Mouse (Mus musculus) cerebellum, adult 2 months (tissue): ENCODE measurements at regions not wholly inside any gene's neighbourhood (a gene's known extent, or its start where the extent isn't known, plus 50 kb on each side); places are given as distances from the start of the nearest gene placed in this dataset.

ENCODE experiments used
- CTCF ChIP-seq: fragments of 200-500 bp; IDR thresholded peaks from 2 replicates; pipeline ENCODE4 v1.5.1; 2011; ENCODE audit warnings: low read depth, mild to moderate bottlenecking, control low read depth, low read length, moderate library complexity, borderline replicate concordance; ENCODE audit not compliant: insufficient read depth
- POLR2A ChIP-seq: fragments of 200-500 bp; IDR thresholded peaks from 2 replicates; pipeline ENCODE4 v1.6.1; 2011; ENCODE audit warnings: low read length, control low read depth, borderline replicate concordance; ENCODE audit not compliant: insufficient read depth

- no peak for TF ChIP-seq CTCF
- TF ChIP-seq POLR2A = no peak
These were observed 61.3 kb upstream of the Pgr start for GRCm38 (mm10) chr9:8838356-8838755.
